Mouse (Mus musculus): ENCODE measurements at regions not wholly inside any gene's neighbourhood (a gene's known extent, or its start where the extent isn't known, plus 50 kb on each side); places are given as distances from the start of the nearest gene placed in this dataset.
"Not testable (repeated sequence)": the region's sequence is repeated elsewhere in the genome, so short reads cannot be mapped to it uniquely, and the experiment has no call there.

GRCm38 (mm10) chr5:40177982-40178748, 422.9 kb upstream of the Hs3st1 start:
- H3K27me3 ChIP-seq (ENCODE audit: control insufficient read depth, insufficient read depth, low read length): no peaks in the 10 kb centered on the region
- no peak overlapping the region for H3K4me3 ChIP-seq (ENCODE audit: low read length)
- H3K4me1 ChIP-seq (ENCODE audit: control insufficient read depth, insufficient read depth, low read length): no peaks in the 10 kb centered on the region
- no peak for ATAC-seq (ENCODE audit: low FRiP score, low TSS enrichment)
- no peaks in the 10 kb centered on the region for H3K36me3 ChIP-seq (ENCODE audit: control insufficient read depth, insufficient read depth, low read length)
- no peaks in the 10 kb centered on the region for H3K9me3 ChIP-seq (ENCODE audit: control insufficient read depth, low read length)
- no peak overlapping the region for H3K27ac ChIP-seq (ENCODE audit: low read depth, low read length)
- WGBS: 79% methylated on average over 2 of the region's 2 CpGs
- no peak overlapping the region for H3K4me2 ChIP-seq (replicated peaks; ENCODE audit: low read depth, low read length)
- no peak overlapping the region for H3K9ac ChIP-seq (ENCODE audit: low read depth, low read length)

- no peak overlapping the region for H3K4me3 ChIP-seq (ENCODE audit: low read length)
- H3K9ac ChIP-seq (ENCODE audit: low read depth, low read length): no peak overlapping the region
- H3K27ac ChIP-seq (ENCODE audit: low read depth, low read length): no peak overlapping the region
- H3K36me3 ChIP-seq (ENCODE audit: control insufficient read depth, insufficient read depth, low read length): no peaks in the 10 kb centered on the region
- WGBS: 90% methylated on average over 3 of the region's 3 CpGs
- H3K27me3 ChIP-seq (ENCODE audit: control insufficient read depth, insufficient read depth, low read length): no peaks in the 10 kb centered on the region
- no peaks in the 10 kb centered on the region for H3K9me3 ChIP-seq (ENCODE audit: control insufficient read depth, low read length)
- no peak overlapping the region for H3K4me2 ChIP-seq (replicated peaks; ENCODE audit: low read depth, low read length)
- no peak for ATAC-seq (ENCODE audit: low FRiP score, low TSS enrichment)
- no peaks in the 10 kb centered on the region for H3K4me1 ChIP-seq (ENCODE audit: control insufficient read depth, insufficient read depth, low read length)
Observed at GRCm38 (mm10) chr5:40136740-40137285, 381.5 kb upstream of the Hs3st1 start.

GRCm38 (mm10) chr5:40124337-40124736, 369.1 kb upstream of the Hs3st1 start:
- Histone ChIP-seq H3K27ac (ENCODE audit: low read depth, low read length) (no peak overlapping the region), H3K4me1 (ENCODE audit: control insufficient read depth, insufficient read depth, low read length) (no peaks in the 10 kb centered on the region), H3K4me2 (replicated peaks; ENCODE audit: low read depth, low read length) (no peak overlapping the region), H3K9me3 (ENCODE audit: control insufficient read depth, low read length) (no peaks in the 10 kb centered on the region), H3K36me3 (ENCODE audit: control insufficient read depth, insufficient read depth, low read length) (no peaks in the 10 kb centered on the region), H3K4me3 (ENCODE audit: low read length) (no peak overlapping the region), H3K27me3 (ENCODE audit: control insufficient read depth, insufficient read depth, low read length) (no peaks in the 10 kb centered on the region), H3K9ac (ENCODE audit: low read depth, low read length) (no peak overlapping the region)
- 63% methylated on average over 1 of the region's 1 CpGs for WGBS
- no peak for ATAC-seq (ENCODE audit: low FRiP score, low TSS enrichment)

GRCm38 (mm10) chr5:40116849-40117248, 361.6 kb upstream of the Hs3st1 start:
- Histone ChIP-seq H3K27me3 (ENCODE audit: control insufficient read depth, insufficient read depth, low read length) (no peaks in the 10 kb centered on the region), H3K4me3 (ENCODE audit: low read length) (no peak overlapping the region), H3K4me2 (replicated peaks; ENCODE audit: low read depth, low read length) (no peak overlapping the region), H3K27ac (ENCODE audit: low read depth, low read length) (no peak overlapping the region), H3K9ac (ENCODE audit: low read depth, low read length) (no peak overlapping the region), H3K9me3 (ENCODE audit: control insufficient read depth, low read length) (no peaks in the 10 kb centered on the region), H3K36me3 (ENCODE audit: control insufficient read depth, insufficient read depth, low read length) (no peaks in the 10 kb centered on the region), H3K4me1 (ENCODE audit: control insufficient read depth, insufficient read depth, low read length) (no peaks in the 10 kb centered on the region)
- ATAC-seq (ENCODE audit: low FRiP score, low TSS enrichment): no peak

GRCm38 (mm10) chr5:40089576-40089975, 334.3 kb upstream of the Hs3st1 start:
- not testable (repeated sequence) for H3K4me2 ChIP-seq (replicated peaks; ENCODE audit: low read depth, low read length); H3K9ac ChIP-seq (ENCODE audit: low read depth, low read length); H3K36me3 ChIP-seq (ENCODE audit: control insufficient read depth, insufficient read depth, low read length); H3K27ac ChIP-seq (ENCODE audit: low read depth, low read length); ATAC-seq (ENCODE audit: low FRiP score, low TSS enrichment); H3K9me3 ChIP-seq (ENCODE audit: control insufficient read depth, low read length); H3K27me3 ChIP-seq (ENCODE audit: control insufficient read depth, insufficient read depth, low read length); H3K4me1 ChIP-seq (ENCODE audit: control insufficient read depth, insufficient read depth, low read length); H3K4me3 ChIP-seq (ENCODE audit: low read length)
- WGBS: 86% methylated on average over 5 of the region's 5 CpGs

- 32% methylated on average over 5 of the region's 5 CpGs for WGBS
- H3K27ac ChIP-seq (ENCODE audit: low read depth, low read length): no peak overlapping the region
- no peak for ATAC-seq (ENCODE audit: low FRiP score, low TSS enrichment)
Observed at GRCm38 (mm10) chr5:40045288-40045687, 290.0 kb upstream of the Hs3st1 start.

GRCm38 (mm10) chr5:40034452-40034851, 279.2 kb upstream of the Hs3st1 start:
- Histone ChIP-seq H3K27ac (ENCODE audit: low read depth, low read length) (no peak overlapping the region), H3K4me2 (replicated peaks; ENCODE audit: low read depth, low read length) (no peak overlapping the region), H3K27me3 (ENCODE audit: control insufficient read depth, insufficient read depth, low read length) (no peaks in the 10 kb centered on the region), H3K4me1 (ENCODE audit: control insufficient read depth, insufficient read depth, low read length) (no peaks in the 10 kb centered on the region), H3K9me3 (ENCODE audit: control insufficient read depth, low read length) (no peaks in the 10 kb centered on the region), H3K4me3 (ENCODE audit: low read length) (no peak overlapping the region), H3K9ac (ENCODE audit: low read depth, low read length) (no peak overlapping the region), H3K36me3 (ENCODE audit: control insufficient read depth, insufficient read depth, low read length) (no peaks in the 10 kb centered on the region)
- WGBS: 81% methylated on average over 5 of the region's 5 CpGs
- ATAC-seq (ENCODE audit: low FRiP score, low TSS enrichment): no peak

More at GRCm38 (mm10) chr5:40045288-40045687, 290.0 kb upstream of the Hs3st1 start:
- Histone ChIP-seq H3K4me3 (ENCODE audit: low read length) (no peak overlapping the region), H3K4me2 (replicated peaks; ENCODE audit: low read depth, low read length) (no peak overlapping the region), H3K27me3 (ENCODE audit: control insufficient read depth, insufficient read depth, low read length) (no peaks in the 10 kb centered on the region), H3K36me3 (ENCODE audit: control insufficient read depth, insufficient read depth, low read length) (no peaks in the 10 kb centered on the region), H3K4me1 (ENCODE audit: control insufficient read depth, insufficient read depth, low read length) (no peaks in the 10 kb centered on the region), H3K9ac (ENCODE audit: low read depth, low read length) (no peak overlapping the region), H3K9me3 (ENCODE audit: control insufficient read depth, low read length) (no peaks in the 10 kb centered on the region)

- 83% methylated on average over 2 of the region's 2 CpGs for WGBS
- Histone ChIP-seq H3K4me1 (ENCODE audit: control insufficient read depth, insufficient read depth, low read length) (no peaks in the 10 kb centered on the region), H3K4me2 (replicated peaks; ENCODE audit: low read depth, low read length) (no peak overlapping the region), H3K9ac (ENCODE audit: low read depth, low read length) (no peak overlapping the region), H3K27me3 (ENCODE audit: control insufficient read depth, insufficient read depth, low read length) (no peaks in the 10 kb centered on the region), H3K36me3 (ENCODE audit: control insufficient read depth, insufficient read depth, low read length) (no peaks in the 10 kb centered on the region), H3K27ac (ENCODE audit: low read depth, low read length) (no peak overlapping the region), H3K9me3 (ENCODE audit: control insufficient read depth, low read length) (no peaks in the 10 kb centered on the region), H3K4me3 (ENCODE audit: low read length) (no peak overlapping the region)
- ATAC-seq (ENCODE audit: low FRiP score, low TSS enrichment): no peak
Observed at GRCm38 (mm10) chr5:40033686-40034085, 278.4 kb upstream of the Hs3st1 start.

GRCm38 (mm10) chr5:40030261-40030660, 275.0 kb upstream of the Hs3st1 start:
- Histone ChIP-seq H3K27ac (ENCODE audit: low read depth, low read length) (no peak overlapping the region), H3K27me3 (ENCODE audit: control insufficient read depth, insufficient read depth, low read length) (no peaks in the 10 kb centered on the region), H3K36me3 (ENCODE audit: control insufficient read depth, insufficient read depth, low read length) (no peaks in the 10 kb centered on the region), H3K9ac (ENCODE audit: low read depth, low read length) (no peak overlapping the region), H3K4me1 (ENCODE audit: control insufficient read depth, insufficient read depth, low read length) (no peaks in the 10 kb centered on the region), H3K4me3 (ENCODE audit: low read length) (no peak overlapping the region), H3K9me3 (ENCODE audit: control insufficient read depth, low read length) (no peaks in the 10 kb centered on the region), H3K4me2 (replicated peaks; ENCODE audit: low read depth, low read length) (no peak overlapping the region)
- no peak for ATAC-seq (ENCODE audit: low FRiP score, low TSS enrichment)
- WGBS: 87% methylated on average over 6 of the region's 6 CpGs

Data from kidney, embryonic 14.5 days (tissue).